Mouse (Mus musculus) granulocyte monocyte progenitor cell, adult 5-6 weeks (primary cell): ENCODE results near the gene Grin2b. TPM values are rescaled to one million over a fixed set of nuclear protein-coding genes. Genes with fewer than 3 reads are reported as not detected.

Experiments used
- ATAC-seq: replicated peaks from 2 replicates; pipeline ENCODE4 v1.8.0; 2016; ENCODE audit warnings: mild to moderate bottlenecking, moderate TSS enrichment, inconsistent platforms; ENCODE audit not compliant: poor library complexity, severe bottlenecking
- total RNA-seq, 2 experiments: library from RNA; stranded (forward) in 1 of 2; stranded (reverse) in 1 of 2; fragments of 200-712, 200-1000 nt in 1 of 2; fragments of >200 nt in 1 of 2; fragmentation: Nextera tagmentation in 1 of 2; gene quantifications; 2 replicates each; pipeline ENCODE4 v1.2.3; 2014 to 2017

Grin2b gene
- total RNA-seq, 2 experiments from 2014 or later: not detected

- ATAC-seq: peak; percentile 69
Measured at GRCm38 (mm10) chr6:136011533-136011932, 161.8 kb downstream of the Grin2b start.

- ATAC-seq: no peak
Measured at GRCm38 (mm10) chr6:136011038-136011311, 162.3 kb downstream of the Grin2b start.

- peak; percentile 85 for ATAC-seq
Measured at GRCm38 (mm10) chr6:136010290-136011037, 162.8 kb downstream of the Grin2b start.

GRCm38 (mm10) chr6:136008120-136008519 lies 165.2 kb downstream of the Grin2b start:
- ATAC-seq: no peak

GRCm38 (mm10) chr6:135994691-135995090 lies 178.6 kb downstream of the Grin2b start:
- no peak for ATAC-seq

- ATAC-seq: no peak
Measured at GRCm38 (mm10) chr6:135993897-135994296, 179.4 kb downstream of the Grin2b start.

GRCm38 (mm10) chr6:135993378-135993777 lies 179.9 kb downstream of the Grin2b start:
- no peak for ATAC-seq

- ATAC-seq: no peak
Measured at GRCm38 (mm10) chr6:135976106-135976505, 197.2 kb downstream of the Grin2b start.

GRCm38 (mm10) chr6:135972481-135972880 lies 200.8 kb downstream of the Grin2b start:
- ATAC-seq: no peak

GRCm38 (mm10) chr6:135971481-135971880 lies 201.8 kb downstream of the Grin2b start:
- no peak for ATAC-seq

- ATAC-seq: no peak
Measured at GRCm38 (mm10) chr6:135970716-135971318, 202.5 kb downstream of the Grin2b start.

- no peak for ATAC-seq
Measured at GRCm38 (mm10) chr6:135961766-135962165, 211.5 kb downstream of the Grin2b start.

GRCm38 (mm10) chr6:135959629-135960028 lies 213.7 kb downstream of the Grin2b start:
- peak; percentile 96 for ATAC-seq

- no peak for ATAC-seq
Measured at GRCm38 (mm10) chr6:135951666-135952065, 221.6 kb downstream of the Grin2b start.

GRCm38 (mm10) chr6:135945511-135945910 lies 227.8 kb downstream of the Grin2b start:
- no peak for ATAC-seq

GRCm38 (mm10) chr6:135944358-135944757 lies 229.0 kb downstream of the Grin2b start:
- no peak for ATAC-seq

- ATAC-seq: no peak
Measured at GRCm38 (mm10) chr6:135943121-135943617, 230.1 kb downstream of the Grin2b start.

- ATAC-seq: no peak
Measured at GRCm38 (mm10) chr6:135932924-135933323, 240.4 kb downstream of the Grin2b start.

- no peak for ATAC-seq
Measured at GRCm38 (mm10) chr6:135932400-135932920, 240.9 kb downstream of the Grin2b start.

- ATAC-seq: no peak
Measured at GRCm38 (mm10) chr6:135917676-135918075, 255.6 kb downstream of the Grin2b start.

- no peak for ATAC-seq
Measured at GRCm38 (mm10) chr6:135914608-135915007, 258.7 kb downstream of the Grin2b start.

- ATAC-seq: no peak
Measured at GRCm38 (mm10) chr6:135912114-135912513, 261.2 kb downstream of the Grin2b start.
